Mouse (Mus musculus) intestine, embryonic 16.5 days (tissue): ENCODE measurements around the gene Fdxr. TPM values are rescaled to one million over a fixed set of nuclear protein-coding genes. Genes with fewer than 3 reads are reported as not detected.

Experiments used
- ATAC-seq: fragments of 200-750 bp; cut with Nextera tagmentation; 2 replicates; pipeline ENCODE4 v1.8.0; 2017; ENCODE audit warnings: moderate TSS enrichment, moderate library complexity
- H3K27ac ChIP-seq: fragments of 300-500 bp; sonication (generic); 2 replicates; pipeline ENCODE4 v1.5.1; 2014; ENCODE audit warnings: mild to moderate bottlenecking, low read length
- H3K27me3 ChIP-seq: fragments of 300-500 bp; sonication (generic); replicated peaks from 2 replicates; pipeline ENCODE4 v1.6.1; 2014; ENCODE audit warnings: low read length, control low read depth, mixed read lengths; ENCODE audit not compliant: control insufficient read depth, insufficient read depth
- H3K36me3 ChIP-seq: fragments of 300-500 bp; sonication (generic); 2 replicates; pipeline ENCODE4 v1.6.1; 2014; ENCODE audit warnings: low read length, control low read depth; ENCODE audit not compliant: control insufficient read depth, insufficient read depth
- H3K4me1 ChIP-seq: fragments of 300-500 bp; sonication (generic); 2 replicates; pipeline ENCODE4 v1.6.1; 2014; ENCODE audit warnings: low read length, control low read depth, mixed read lengths; ENCODE audit not compliant: control insufficient read depth, insufficient read depth
- H3K4me2 ChIP-seq: fragments of 300-500 bp; sonication (generic); 2 replicates; pipeline ENCODE4 v1.6.1; 2014; ENCODE audit warnings: low read depth, low read length, control low read depth
- H3K4me3 ChIP-seq: fragments of 300-500 bp; sonication (generic); 2 replicates; pipeline ENCODE4 v1.5.1; 2014; ENCODE audit warnings: mild to moderate bottlenecking, low read length
- H3K9ac ChIP-seq: fragments of 300-500 bp; sonication (generic); 2 replicates; pipeline ENCODE4 v1.6.1; 2014; ENCODE audit warnings: low read depth, low read length
- H3K9me3 ChIP-seq: fragments of 300-500 bp; sonication (generic); 2 replicates; pipeline ENCODE4 v1.6.1; 2016; ENCODE audit warnings: low read length, control low read depth; ENCODE audit not compliant: control insufficient read depth
- WGBS: fragments of 180-500 bp; shearing (Covaris S2); extraction: QIAGEN DNeasy Blood & Tissue Kit; methylation state at CpG from one replicate; pipeline ENCODE4 v1.1.7; 2014; 5-methylcytosine and 5-hydroxymethylcytosine counted together
- polyA plus RNA-seq: library from polyadenylated mRNA; unstranded; fragments of >200 nt; fragmentation: Nextera tagmentation; extraction: Ambion mirVana; gene quantifications from 2 replicates; pipeline ENCODE4 v1.2.1, GENCODE M21; 2015

The Fdxr gene
- polyA plus RNA-seq, 1 experiment from 2014 or later = 22.9 TPM

- Histone ChIP-seq H3K4me3 (no peak overlapping the region), H3K4me1 (0 out of 2 replicates have a peak, but pooled peaks cover 2% of the 10 kb centered on the region), H3K27ac (no peak overlapping the region), H3K9me3 (no peaks in the 10 kb centered on the region), H3K36me3 (no peaks in the 10 kb centered on the region), H3K4me2 (no peak overlapping the region), H3K9ac (no peak overlapping the region), H3K27me3 (no peaks in the 10 kb centered on the region)
- 65% methylated on average over 9 of the region's 9 CpGs for WGBS
- no peak for ATAC-seq
Measured at GRCm38 (mm10) chr11:115283486-115283765, 6.6 kb upstream of the Fdxr start.

GRCm38 (mm10) chr11:115282723-115283485 is 6.1 kb upstream of the Fdxr start:
- WGBS = 82% methylated on average over 8 of the region's 8 CpGs
- ATAC-seq = no peak
- Histone ChIP-seq H3K9me3 (no peaks in the 10 kb centered on the region), H3K27ac (no peak overlapping the region), H3K4me3 (no peak overlapping the region), H3K9ac (no peak overlapping the region), H3K4me2 (no peak overlapping the region), H3K27me3 (no peaks in the 10 kb centered on the region), H3K36me3 (no peaks in the 10 kb centered on the region), H3K4me1 (peaks cover 7% of the 10 kb centered on the region)

GRCm38 (mm10) chr11:115282295-115282694 is 5.4 kb upstream of the Fdxr start:
- Histone ChIP-seq H3K4me3 (no peak overlapping the region), H3K9me3 (no peaks in the 10 kb centered on the region), H3K27me3 (no peaks in the 10 kb centered on the region), H3K36me3 (no peaks in the 10 kb centered on the region), H3K4me1 (peaks cover 10% of the 10 kb centered on the region), H3K4me2 (no peak overlapping the region), H3K9ac (no peak overlapping the region), H3K27ac (no peak overlapping the region)
- ATAC-seq = no peak
- 67% methylated on average over 8 of the region's 8 CpGs for WGBS

GRCm38 (mm10) chr11:115279726-115280125 is 2.9 kb upstream of the Fdxr start:
- 52% methylated on average over 1 of the region's 1 CpGs for WGBS
- H3K36me3 ChIP-seq = no peaks in the 10 kb centered on the region
- H3K27ac ChIP-seq = no peak overlapping the region
- H3K9me3 ChIP-seq = no peaks in the 10 kb centered on the region
- H3K4me2 ChIP-seq = no peak overlapping the region
- no peak for ATAC-seq
- H3K27me3 ChIP-seq = no peaks in the 10 kb centered on the region
- peaks cover 17% of the 10 kb centered on the region for H3K4me1 ChIP-seq
- H3K4me3 ChIP-seq = no peak overlapping the region
- no peak overlapping the region for H3K9ac ChIP-seq

GRCm38 (mm10) chr11:115278176-115278575 is 1.3 kb upstream of the Fdxr start:
- Histone ChIP-seq H3K9me3 (no peaks in the 10 kb centered on the region), H3K4me2 (peak overlapping the region; percentile 80; the same call in 1 of the 2 replicates), H3K27ac (no peak overlapping the region), H3K9ac (no peak overlapping the region), H3K4me1 (peaks cover 17% of the 10 kb centered on the region), H3K27me3 (no peaks in the 10 kb centered on the region), H3K36me3 (no peaks in the 10 kb centered on the region), H3K4me3 (no peak overlapping the region; the same call in 1 of the 2 replicates)
- ATAC-seq = no peak
- 72% methylated on average over 6 of the region's 6 CpGs for WGBS

- 17% methylated on average over 7 of the region's 7 CpGs for WGBS
- Histone ChIP-seq H3K4me2 (peak overlapping the region; percentile 80), H3K27me3 (no peaks in the 10 kb centered on the region), H3K4me3 (peak overlapping the region; percentile 71), H3K36me3 (no peaks in the 10 kb centered on the region), H3K9me3 (no peaks in the 10 kb centered on the region), H3K27ac (peak overlapping the region; percentile 86), H3K4me1 (peaks cover 17% of the 10 kb centered on the region), H3K9ac (peak overlapping the region; percentile 70)
- ATAC-seq = no peak
Measured at GRCm38 (mm10) chr11:115277604-115277975, 740 bp upstream of the Fdxr start.

GRCm38 (mm10) chr11:115275954-115276353 is 896 bp downstream of the Fdxr start:
- no peaks in the 10 kb centered on the region for H3K27me3 ChIP-seq
- H3K4me3 ChIP-seq = peak overlapping the region; percentile 71
- peak overlapping the region; percentile 88 for H3K9ac ChIP-seq
- H3K9me3 ChIP-seq = no peaks in the 10 kb centered on the region
- peak overlapping the region; percentile 78 for H3K4me2 ChIP-seq
- 56% methylated on average over 3 of the region's 3 CpGs for WGBS
- no peak overlapping the region for H3K27ac ChIP-seq
- ATAC-seq = no peak
- H3K4me1 ChIP-seq = peaks cover 17% of the 10 kb centered on the region
- H3K36me3 ChIP-seq = no peaks in the 10 kb centered on the region

- Histone ChIP-seq H3K4me1 (peaks cover 17% of the 10 kb centered on the region), H3K27me3 (no peaks in the 10 kb centered on the region), H3K9me3 (no peaks in the 10 kb centered on the region), H3K4me2 (peak overlapping the region; percentile 78; the same call in 1 of the 2 replicates), H3K4me3 (no peak overlapping the region), H3K36me3 (no peaks in the 10 kb centered on the region), H3K27ac (no peak overlapping the region), H3K9ac (no peak overlapping the region)
- ATAC-seq = no peak
- WGBS = 60% methylated on average over 6 of the region's 6 CpGs
Measured at GRCm38 (mm10) chr11:115275509-115275908, 1.3 kb downstream of the Fdxr start.

- H3K27me3 ChIP-seq = no peaks in the 10 kb centered on the region
- WGBS = 78% methylated on average over 6 of the region's 6 CpGs
Measured at GRCm38 (mm10) chr11:115274771-115275170, 2.1 kb downstream of the Fdxr start.

GRCm38 (mm10) chr11:115274178-115274577 is 2.7 kb downstream of the Fdxr start:
- Histone ChIP-seq H3K27ac (no peak overlapping the region), H3K36me3 (peaks cover under 1% of the 10 kb centered on the region; the same call in 1 of the 2 replicates), H3K4me1 (peaks cover 20% of the 10 kb centered on the region), H3K9me3 (no peaks in the 10 kb centered on the region), H3K4me3 (no peak overlapping the region), H3K4me2 (no peak overlapping the region), H3K27me3 (peaks cover 3% of the 10 kb centered on the region; the same call in 1 of the 2 replicates), H3K9ac (no peak overlapping the region)
- 78% methylated on average over 7 of the region's 7 CpGs for WGBS
- ATAC-seq = no peak

More at GRCm38 (mm10) chr11:115274771-115275170, 2.1 kb downstream of the Fdxr start:
- H3K27ac ChIP-seq = no peak overlapping the region
- H3K4me1 ChIP-seq = peaks cover 20% of the 10 kb centered on the region
- no peak overlapping the region for H3K4me3 ChIP-seq
- no peak for ATAC-seq
- no peak overlapping the region for H3K4me2 ChIP-seq
- no peaks in the 10 kb centered on the region for H3K9me3 ChIP-seq
- no peak overlapping the region for H3K9ac ChIP-seq
- H3K36me3 ChIP-seq = no peaks in the 10 kb centered on the region
